Mouse (Mus musculus): ENCODE data around the gene Irgm1. TPM values are rescaled to one million over a fixed set of nuclear protein-coding genes. Genes with fewer than 3 reads are reported as not detected.

Irgm1 gene
- polyA plus RNA-seq, 1 experiment from 2014 or later, result 5.0 TPM

DNA sequence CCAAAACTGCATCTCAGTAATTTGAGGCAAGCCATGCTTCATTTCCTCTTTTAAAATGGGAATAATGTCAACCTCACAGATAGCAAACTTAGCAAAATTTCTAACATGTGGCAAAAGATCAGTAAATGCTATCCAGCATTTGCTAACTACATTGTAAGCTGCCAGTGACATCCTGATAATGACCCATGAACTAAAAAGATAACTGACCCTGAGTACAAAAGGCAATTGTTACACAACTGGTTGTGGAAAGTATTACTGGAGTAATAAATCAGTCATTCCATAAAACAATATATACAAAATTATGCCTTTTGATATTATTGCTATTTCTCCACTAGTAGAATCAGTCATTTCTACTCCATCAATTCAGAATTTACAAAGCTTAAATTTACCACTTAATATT lies 57.7 kb downstream of the Irgm1 start:
- H3K4me1 ChIP-seq (ENCODE audit: control insufficient read depth, insufficient read depth, low read length), result peaks cover 19% of the 10 kb centered on the region
- H3K36me3 ChIP-seq (ENCODE audit: control insufficient read depth, insufficient read depth, low read length), result peaks cover 57% of the 10 kb centered on the region
- H3K27me3 ChIP-seq (ENCODE audit: control insufficient read depth, insufficient read depth, low read length), result no peaks in the 10 kb centered on the region
- no peak overlapping the region for H3K9ac ChIP-seq (replicated peaks; ENCODE audit: low read length)
- H3K4me3 ChIP-seq (replicated peaks; ENCODE audit: low read depth, low read length), result no peak overlapping the region
- DNase-seq, result no peak
- no peak for ATAC-seq (ENCODE audit: low FRiP score, low TSS enrichment)
- no peak overlapping the region for H3K27ac ChIP-seq (replicated peaks; ENCODE audit: low read depth, low read length)
- H3K9me3 ChIP-seq (ENCODE audit: control insufficient read depth, low read length), result no peaks in the 10 kb centered on the region
- H3K4me2 ChIP-seq (ENCODE audit: low read length), result no peak overlapping the region

Other genes with a start within 250 kb of the Irgm1 start
- gene Rack1, start 71.4 kb downstream of the Irgm1 start, polyA plus RNA-seq (2014; fragmentation: Nextera tagmentation; extraction: Ambion mirVana), result 505 and 506 TPM in 2 replicates
- gene Trim41, start 54.3 kb downstream of the Irgm1 start, polyA plus RNA-seq (2014; fragmentation: Nextera tagmentation; extraction: Ambion mirVana), result 6.3 and 8.4 TPM in 2 replicates
- gene Trim7, start 45.5 kb downstream of the Irgm1 start, polyA plus RNA-seq (2014; fragmentation: Nextera tagmentation; extraction: Ambion mirVana), result 0.75 and 1.6 TPM in 2 replicates
- 3.2 and 4.5 TPM in 2 replicates for gene Gm12184, start 45.0 kb downstream of the Irgm1 start, polyA plus RNA-seq (2014; fragmentation: Nextera tagmentation; extraction: Ambion mirVana)
- 0.34 TPM in 1 of 2 replicates, not detected in the other for gene Gm5431, start 30.5 kb upstream of the Irgm1 start, polyA plus RNA-seq (2014; fragmentation: Nextera tagmentation; extraction: Ambion mirVana)
- gene Psme2b, start 74.5 kb upstream of the Irgm1 start, polyA plus RNA-seq (2014; fragmentation: Nextera tagmentation; extraction: Ambion mirVana), result 1.4 and 1.7 TPM in 2 replicates
- gene Olfr56, start 107.2 kb upstream of the Irgm1 start, polyA plus RNA-seq (2014; fragmentation: Nextera tagmentation; extraction: Ambion mirVana), result not detected in 2 replicates
- 0.39 TPM in 1 of 2 replicates, not detected in the other for gene 9930111J21Rik1, start 107.7 kb upstream of the Irgm1 start, polyA plus RNA-seq (2014; fragmentation: Nextera tagmentation; extraction: Ambion mirVana)
- not detected in 2 replicates for gene Gm12185, start 120.5 kb upstream of the Irgm1 start, polyA plus RNA-seq (2014; fragmentation: Nextera tagmentation; extraction: Ambion mirVana)
- gene Tgtp1, start 122.5 kb upstream of the Irgm1 start, polyA plus RNA-seq (2014; fragmentation: Nextera tagmentation; extraction: Ambion mirVana), result 0.74 TPM in 1 of 2 replicates, not detected in the other
- gene 9930111J21Rik2, start 179.6 kb upstream of the Irgm1 start, polyA plus RNA-seq (2014; fragmentation: Nextera tagmentation; extraction: Ambion mirVana), result 0.04 and 0.46 TPM in 2 replicates
- gene Tgtp2, start 192.5 kb upstream of the Irgm1 start, polyA plus RNA-seq (2014; fragmentation: Nextera tagmentation; extraction: Ambion mirVana), result 0.76 TPM in 1 of 2 replicates, not detected in the other
- 0.16 and 3.5 TPM in 2 replicates for gene Ifi47, start 204.9 kb upstream of the Irgm1 start, polyA plus RNA-seq (2014; fragmentation: Nextera tagmentation; extraction: Ambion mirVana)
- gene Olfr1396, start 243.2 kb upstream of the Irgm1 start, polyA plus RNA-seq (2014; fragmentation: Nextera tagmentation; extraction: Ambion mirVana), result not detected in 2 replicates

Measured in midbrain, embryonic 14.5 days (tissue).